Mouse (Mus musculus) brain, adult 10 weeks (tissue): ENCODE data around the gene Nhlh2. TPM values are rescaled to one million over a fixed set of nuclear protein-coding genes. Genes with fewer than 3 reads are reported as not detected.

Source experiments
- polyA plus RNA-seq: library from polyadenylated mRNA; stranded (reverse); fragments of 350-450 nt; fragmentation: Illumina TruSeq; extraction: RNeasy Lipid Tissue Mini Kit (QIAGEN cat#74804); gene quantifications from one replicate; pipeline ENCODE4 v1.2.3, GENCODE M21; 2015; ENCODE audit warnings: low read depth, low replicate concordance

Gene Nhlh2
- polyA plus RNA-seq: 1.8 TPM

GRCm38 (mm10) chr3:102009926-102010381, at the start of gene Nhlh2:
Nhlh2 (plus strand) TSS chr3:102010076.

Other genes with a start within 250 kb of the Nhlh2 start
- not detected for gene Mab21l3, start 161.1 kb upstream of the Nhlh2 start, polyA plus RNA-seq
- 5.1 TPM for gene Slc22a15, start 85.6 kb upstream of the Nhlh2 start, polyA plus RNA-seq
- gene Casq2, start 76.3 kb downstream of the Nhlh2 start, polyA plus RNA-seq: 7.5 TPM
- gene Vangl1, start 194.6 kb downstream of the Nhlh2 start, polyA plus RNA-seq: 4.5 TPM